Mouse (Mus musculus) limb, embryonic 14.5 days (tissue): Measurements from ENCODE around the gene Hmg20a. TPM values are rescaled to one million over a fixed set of nuclear protein-coding genes. Genes with fewer than 3 reads are reported as not detected.
"Not testable (repeated sequence)": the region's sequence is repeated elsewhere in the genome, so short reads cannot be mapped to it uniquely, and the experiment has no call there.

ENCODE experiments used
- ATAC-seq: fragments of 200-750 bp; cut with Nextera tagmentation; 2 replicates; pipeline ENCODE4 v1.8.0; 2017; ENCODE audit warnings: low read depth, moderate number of reproducible peaks, moderate TSS enrichment; ENCODE audit not compliant: low FRiP score
- DNase-seq: peaks from one replicate; pipeline ENCODE4 v3.0.0-alpha.2; 2015; ENCODE audit warnings: low spot score
- H3K27ac ChIP-seq: fragments of 300-500 bp; sonication (generic); replicated peaks from 2 replicates; pipeline ENCODE4 v1.5.1; 2014; ENCODE audit warnings: low read depth, mild to moderate bottlenecking, low read length, moderate library complexity, mixed read lengths
- H3K27me3 ChIP-seq: fragments of 300-500 bp; sonication (generic); 2 replicates; pipeline ENCODE4 v1.6.1; 2014; ENCODE audit warnings: low read length, mixed read lengths; ENCODE audit not compliant: control insufficient read depth, insufficient read depth
- H3K36me3 ChIP-seq: fragments of 300-500 bp; sonication (generic); 2 replicates; pipeline ENCODE4 v1.6.1; 2014; ENCODE audit warnings: mild to moderate bottlenecking, low read length, moderate library complexity, mixed read lengths; ENCODE audit not compliant: control insufficient read depth, insufficient read depth
- H3K4me1 ChIP-seq: fragments of 300-500 bp; sonication (generic); 2 replicates; pipeline ENCODE4 v1.6.1; 2014; ENCODE audit warnings: antibody characterized with exemption, low read length, mixed read lengths; ENCODE audit not compliant: control insufficient read depth, insufficient read depth
- H3K4me2 ChIP-seq: fragments of 300-500 bp; sonication (generic); replicated peaks from 2 replicates; pipeline ENCODE4 v1.6.1; 2014; ENCODE audit warnings: low read depth, mild to moderate bottlenecking, low read length, moderate library complexity; ENCODE audit not compliant: severe bottlenecking
- H3K4me3 ChIP-seq: fragments of 300-500 bp; sonication (generic); replicated peaks from 2 replicates; pipeline ENCODE4 v1.5.1; 2014; ENCODE audit warnings: low read length
- H3K9ac ChIP-seq: fragments of 300-500 bp; sonication (generic); 2 replicates; pipeline ENCODE4 v1.6.1; 2014; ENCODE audit warnings: mild to moderate bottlenecking, low read depth, low read length, moderate library complexity; ENCODE audit not compliant: severe bottlenecking
- H3K9me3 ChIP-seq: fragments of 300-500 bp; sonication (generic); 2 replicates; pipeline ENCODE4 v1.6.1; 2016; ENCODE audit warnings: low read length; ENCODE audit not compliant: control insufficient read depth
- POLR2A ChIP-seq: fragments of 200-500 bp; IDR thresholded peaks from 2 replicates; pipeline ENCODE4 v1.8.0; 2012; ENCODE audit warnings: inconsistent platforms, mild to moderate bottlenecking, moderate library complexity, borderline replicate concordance; ENCODE audit not compliant: insufficient read depth, insufficient read length; ENCODE audit errors: extremely low read depth
- WGBS: fragments of 180-500 bp; shearing (Covaris S2); extraction: QIAGEN DNeasy Blood & Tissue Kit; methylation state at CpG from one replicate; pipeline ENCODE4 v1.1.7; 2014; 5-methylcytosine and 5-hydroxymethylcytosine counted together
- polyA plus RNA-seq, 2 experiments: library from polyadenylated mRNA; depleted of rRNA in 1 of 2; stranded (reverse) in 1 of 2; unstranded in 1 of 2; fragments of >200 nt; fragmentation: Nextera tagmentation in 1 of 2; extraction: Ambion mirVana in 1 of 2; gene quantifications; 2 replicates each; pipeline versions ENCODE4 v1.2.1 to v1.2.3; 2012 to 2014

Gene Hmg20a
- polyA plus RNA-seq, 2 experiments = 58.5 to 71.5 TPM

- no peaks in the 10 kb centered on the region for H3K27me3 ChIP-seq
- H3K9me3 ChIP-seq = no peaks in the 10 kb centered on the region
- ATAC-seq (no peak), DNase-seq (no peak)
- H3K4me3 ChIP-seq = no peak overlapping the region
- H3K36me3 ChIP-seq = no peaks in the 10 kb centered on the region
- peaks cover 24% of the 10 kb centered on the region for H3K4me1 ChIP-seq
- 87% methylated on average over 9 of the region's 9 CpGs for WGBS
- TF ChIP-seq POLR2A = no peak
- no peak overlapping the region for H3K9ac ChIP-seq
- H3K4me2 ChIP-seq = no peak overlapping the region
- H3K27ac ChIP-seq = no peak overlapping the region
Measured at GRCm38 (mm10) chr9:56420892-56421601, 2.6 kb downstream of the Hmg20a start.

- no peaks in the 10 kb centered on the region for H3K9me3 ChIP-seq
- H3K36me3 ChIP-seq = no peaks in the 10 kb centered on the region
- H3K4me3 ChIP-seq = no peak overlapping the region
- no peak overlapping the region for H3K27ac ChIP-seq
- DNase-seq (no peak), ATAC-seq (no peak)
- H3K27me3 ChIP-seq = no peaks in the 10 kb centered on the region
- H3K4me2 ChIP-seq = no peak overlapping the region
- H3K4me1 ChIP-seq = peaks cover 15% of the 10 kb centered on the region
- no peak overlapping the region for H3K9ac ChIP-seq
- no peak for TF ChIP-seq POLR2A
- 80% methylated on average over 5 of the region's 5 CpGs for WGBS
Measured at GRCm38 (mm10) chr9:56421991-56422390, 3.6 kb downstream of the Hmg20a start.

- no peak overlapping the region for H3K27ac ChIP-seq
- H3K27me3 ChIP-seq = no peaks in the 10 kb centered on the region
- no peak overlapping the region for H3K4me3 ChIP-seq
- TF ChIP-seq POLR2A = no peak
- no peak overlapping the region for H3K9ac ChIP-seq
- H3K4me1 ChIP-seq = peaks cover 8% of the 10 kb centered on the region
- ATAC-seq = no peak
- 79% methylated on average over 4 of the region's 4 CpGs for WGBS
- no peaks in the 10 kb centered on the region for H3K36me3 ChIP-seq
- no peak for DNase-seq
- no peaks in the 10 kb centered on the region for H3K9me3 ChIP-seq
- H3K4me2 ChIP-seq = no peak overlapping the region
Measured at GRCm38 (mm10) chr9:56424861-56425260, 6.5 kb downstream of the Hmg20a start.

GRCm38 (mm10) chr9:56435821-56436526 lies 17.6 kb downstream of the Hmg20a start:
- ATAC-seq (no peak), DNase-seq (peak; percentile 64)
- whole genome bisulfite sequencing = 61% methylated on average over 5 of the region's 5 CpGs

GRCm38 (mm10) chr9:56437300-56437892 lies 19.0 kb downstream of the Hmg20a start:
- not testable (repeated sequence) for H3K27me3 ChIP-seq, H3K27ac ChIP-seq, H3K4me3 ChIP-seq, H3K4me1 ChIP-seq, H3K4me2 ChIP-seq, H3K9ac ChIP-seq, DNase-seq, H3K9me3 ChIP-seq, H3K36me3 ChIP-seq
- WGBS = 67% methylated on average over 18 of the region's 29 CpGs
- peak; percentile 44; the same call in 1 of the 2 replicates for ATAC-seq

More at GRCm38 (mm10) chr9:56435821-56436526, 17.6 kb downstream of the Hmg20a start:
- TF ChIP-seq POLR2A = no peak
- H3K4me2 ChIP-seq = no peak overlapping the region
- H3K27ac ChIP-seq = no peak overlapping the region
- no peaks in the 10 kb centered on the region for H3K27me3 ChIP-seq
- no peak overlapping the region for H3K9ac ChIP-seq
- no peaks in the 10 kb centered on the region for H3K36me3 ChIP-seq
- H3K9me3 ChIP-seq = no peaks in the 10 kb centered on the region
- H3K4me3 ChIP-seq = no peak overlapping the region
- peaks cover 9% of the 10 kb centered on the region for H3K4me1 ChIP-seq
